Mouse (Mus musculus) heart, adult 18-20 months (tissue): ENCODE results near the gene Ccdc32. TPM values are rescaled to one million over a fixed set of nuclear protein-coding genes. Genes with fewer than 3 reads are reported as not detected.
A peak's percentile ranks its signal among the peaks of the same experiment; 100 is the strongest.
"Not testable (repeated sequence)": the region's sequence is repeated elsewhere in the genome, so short reads cannot be mapped to it uniquely, and the experiment has no call there.

ENCODE experiments used
- DNase-seq, 2 experiments: peaks; one replicate each; pipeline ENCODE4 v3.0.0; 2021 to 2022; ENCODE audit warnings: mixed read lengths in 1 of 2
- long read RNA-seq, 2 experiments: library from polyadenylated mRNA; stranded (forward); transcript quantifications; one replicate each; pipeline ENCODE4 v2.0.0; 2021
- total RNA-seq, 2 experiments: library from RNA; stranded (reverse); gene quantifications; 2 replicates each; pipeline ENCODE4 v1.2.3; 2021

Gene Ccdc32
- 10 to 100 TPM; 10.3 to 12.1 TPM for total RNA-seq
- long read RNA-seq, experiment 1, transcript Ccdc32-201 (4 exons, 1,870 nt): major isoform, 10 of 16 reads
- long read RNA-seq, experiment 1, partial matches to known transcripts: 0 of 16 reads
- long read RNA-seq, experiment 1, other reads (novel, unspliced or antisense): 6 of 16 reads
- long read RNA-seq, experiment 2, transcript Ccdc32-201 (4 exons, 1,870 nt): major isoform, 5 of 8 reads
- long read RNA-seq, experiment 2, partial matches to known transcripts: 1 of 8 reads
- long read RNA-seq, experiment 2, other reads (novel, unspliced or antisense): 1 of 8 reads

- DNase-seq: peak; percentile 96 to 99
These were observed at the start of gene Ccdc32 for GRCm38 (mm10) chr2:119028941-119029551. Gene Ccdc32, minus strand, starts transcription at chr2:119029393.

- no peak for DNase-seq
These were observed 43.2 kb upstream of the Ccdc32 start for GRCm38 (mm10) chr2:119072397-119072796.

GRCm38 (mm10) chr2:119060139-119060538 lies 30.9 kb upstream of the Ccdc32 start:
- no peak for DNase-seq

- no peak for DNase-seq
These were observed 21.0 kb upstream of the Ccdc32 start for GRCm38 (mm10) chr2:119050132-119050650.

- DNase-seq: no peak
These were observed 18.7 kb upstream of the Ccdc32 start for GRCm38 (mm10) chr2:119047849-119048248.

- peak; percentile 92 to 98 for DNase-seq
These were observed 17.7 kb upstream of the Ccdc32 start, which contains the start of gene Knl1 for GRCm38 (mm10) chr2:119046649-119047611. Gene Knl1, plus strand, starts transcription at chr2:119047119.

GRCm38 (mm10) chr2:119045163-119045562 lies 16.0 kb upstream of the Ccdc32 start:
- no peak for DNase-seq

GRCm38 (mm10) chr2:119040882-119041281 lies 11.7 kb upstream of the Ccdc32 start:
- peak in 1 of 2 experiments; percentile 30 for DNase-seq

- no peak for DNase-seq
These were observed 6.2 kb upstream of the Ccdc32 start for GRCm38 (mm10) chr2:119035397-119035745.

GRCm38 (mm10) chr2:119034656-119035396 lies 5.6 kb upstream of the Ccdc32 start, which contains the start of gene Rpusd2:
Gene Rpusd2, plus strand, starts transcription at chr2:119034790.
- DNase-seq: peak; percentile 95 to 96

- no peak for DNase-seq
These were observed 3.0 kb upstream of the Ccdc32 start for GRCm38 (mm10) chr2:119032191-119032590.

- DNase-seq: no peak
These were observed 2.2 kb downstream of the Ccdc32 start for GRCm38 (mm10) chr2:119026951-119027350.

- no peak for DNase-seq
These were observed 4.0 kb downstream of the Ccdc32 start for GRCm38 (mm10) chr2:119025239-119025616.

- no peak for DNase-seq
These were observed 4.5 kb downstream of the Ccdc32 start for GRCm38 (mm10) chr2:119024536-119025238.

GRCm38 (mm10) chr2:119023154-119023660 lies 6.0 kb downstream of the Ccdc32 start:
- no peak for DNase-seq

- no peak for DNase-seq
These were observed 9.7 kb downstream of the Ccdc32 start for GRCm38 (mm10) chr2:119019538-119019937.

GRCm38 (mm10) chr2:119019131-119019530 lies 10.1 kb downstream of the Ccdc32 start:
- peak in 1 of 2 experiments; percentile 15 for DNase-seq

GRCm38 (mm10) chr2:119018391-119019122 lies 10.6 kb downstream of the Ccdc32 start:
- peak; percentile 75 for DNase-seq

GRCm38 (mm10) chr2:119017647-119018046 lies 11.5 kb downstream of the Ccdc32 start:
- no peak for DNase-seq

- DNase-seq: not testable (repeated sequence)
These were observed 12.9 kb downstream of the Ccdc32 start for GRCm38 (mm10) chr2:119016312-119016711.
